Mouse (Mus musculus) C2C12 (cell line): ENCODE results near the gene Rpf2. TPM values are rescaled to one million over a fixed set of nuclear protein-coding genes. Genes with fewer than 3 reads are reported as not detected.

Experiments used
- H3K27me3 ChIP-seq: one replicate; pipeline ENCODE4 v1.6.1; 2011; ENCODE audit not compliant: control insufficient read depth, insufficient read depth, insufficient read length
- H3K36me3 ChIP-seq: one replicate; pipeline ENCODE4 v1.6.1; 2011; ENCODE audit not compliant: control insufficient read depth, insufficient read depth
- H3K4me3 ChIP-seq: one replicate; pipeline ENCODE4 v1.5.1; 2011; ENCODE audit warnings: mild to moderate bottlenecking, control low read depth; ENCODE audit not compliant: poor library complexity, insufficient read depth, severe bottlenecking
- H3K79me2 ChIP-seq: one replicate; pipeline ENCODE4 v1.6.1; 2011; ENCODE audit not compliant: control insufficient read depth, insufficient read depth
- H3K79me3 ChIP-seq: one replicate; pipeline ENCODE4 v1.6.1; 2011; ENCODE audit warnings: low read depth, control low read depth
- H3ac ChIP-seq: one replicate; pipeline ENCODE3; 2011; ENCODE audit warnings: low read depth; ENCODE audit not compliant: control insufficient read depth, insufficient read length
- CEBPB ChIP-seq: IDR thresholded peaks from one replicate; pipeline ENCODE4 v1.6.1; 2011; ENCODE audit warnings: low read depth, mild to moderate bottlenecking, control low read depth, moderate library complexity
- CTCF ChIP-seq: IDR thresholded peaks from one replicate; pipeline ENCODE4 v1.5.1; 2011; ENCODE audit not compliant: control insufficient read depth, insufficient read depth, insufficient read length
- FOSL1 ChIP-seq: IDR thresholded peaks from one replicate; pipeline ENCODE4 v1.8.0; 2011; ENCODE audit warnings: mild to moderate bottlenecking, low read length; ENCODE audit not compliant: poor library complexity, insufficient read depth, severe bottlenecking
- MAX ChIP-seq: IDR thresholded peaks from one replicate; pipeline ENCODE4 v1.6.1; 2011; ENCODE audit warnings: mild to moderate bottlenecking, control low read depth
- MYOD1 ChIP-seq: IDR thresholded peaks from one replicate; pipeline ENCODE4 v1.6.1; 2011; ENCODE audit warnings: low read depth; ENCODE audit not compliant: control insufficient read depth, insufficient read length
- MYOG ChIP-seq: IDR thresholded peaks from one replicate; pipeline ENCODE4 v1.6.1; 2011; ENCODE audit not compliant: control insufficient read depth, insufficient read length; ENCODE audit errors: extremely low read depth
- USF1 ChIP-seq: IDR thresholded peaks from one replicate; pipeline ENCODE4 v1.6.1; 2011; ENCODE audit warnings: low read depth, mild to moderate bottlenecking, control low read depth, moderate library complexity
- polyA plus RNA-seq: library from polyadenylated mRNA; unstranded; fragments of >200 nt; fragmentation: generic; extraction: Trizol; gene quantifications from one replicate; pipeline ENCODE4 v1.2.1, GENCODE M21; 2012; ENCODE audit warnings: missing spikeins

Gene Rpf2
- polyA plus RNA-seq, 1 experiment = 25.8 TPM

DNA sequence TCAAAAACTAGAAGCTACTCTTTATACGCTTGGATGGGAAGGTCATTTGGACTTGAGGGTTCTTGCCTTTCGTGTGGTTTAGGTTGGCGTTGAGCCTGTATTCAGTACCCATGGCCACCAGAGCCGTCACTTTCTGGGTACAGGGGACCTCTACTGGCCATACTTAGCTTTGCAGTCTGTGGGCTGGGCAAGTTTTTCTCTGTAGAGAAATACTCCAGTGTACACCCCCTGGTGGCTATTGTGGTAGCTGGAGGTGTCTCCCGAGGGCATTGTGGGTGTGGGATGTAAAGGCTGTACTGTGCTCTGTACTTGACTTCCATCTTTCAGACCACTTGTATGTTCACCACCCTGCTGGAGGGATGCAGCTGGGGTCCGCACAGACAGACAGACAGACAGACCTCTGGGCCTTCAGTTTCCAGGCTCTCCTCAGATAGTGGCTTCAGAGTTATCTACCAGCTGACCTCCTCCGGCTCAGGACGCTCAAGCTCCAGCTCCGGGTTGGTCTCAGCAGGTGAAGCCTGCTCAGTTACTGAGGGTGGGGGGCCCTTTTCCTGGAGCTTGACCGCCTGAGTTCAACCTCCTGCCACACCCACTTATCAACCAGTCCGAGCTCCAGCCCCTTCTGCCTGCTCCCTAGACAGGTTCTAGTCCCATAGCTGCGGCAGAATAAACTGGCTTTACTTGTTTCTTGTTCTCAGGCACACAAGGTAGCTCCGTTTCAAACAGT lies 34.2 kb downstream of the Rpf2 start:
- Histone ChIP-seq H3K36me3 (no peaks in the 10 kb centered on the region), H3K79me3 (no peaks in the 10 kb centered on the region), H3K79me2 (no peaks in the 10 kb centered on the region), H3K27me3 (no peaks in the 10 kb centered on the region), H3K4me3 (no peak overlapping the region), H3ac (no peak overlapping the region)
- no peak for TF ChIP-seq MYOG
- peak; percentile 84 for TF ChIP-seq CTCF

DNA sequence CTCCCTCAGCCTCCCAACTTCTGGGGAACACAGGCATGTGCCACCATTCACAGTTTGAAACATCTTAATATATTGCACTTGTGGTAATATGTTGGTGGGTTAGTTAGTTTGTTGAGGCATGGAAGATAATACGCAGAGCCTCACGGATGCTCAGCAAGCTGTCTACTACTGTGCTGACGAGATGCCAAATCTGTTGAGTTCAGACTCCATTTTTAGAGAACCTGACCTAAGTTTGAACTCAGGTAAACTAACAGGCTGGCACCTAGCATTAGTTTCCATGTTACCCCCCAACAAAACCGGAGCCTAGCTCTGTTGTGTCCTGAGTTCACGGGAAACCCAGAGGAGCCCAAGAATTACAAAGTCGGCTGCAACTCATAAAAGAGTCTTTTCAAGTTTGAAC lies 51.8 kb downstream of the Rpf2 start:
- H3ac ChIP-seq = no peak overlapping the region
- no peak overlapping the region for H3K4me3 ChIP-seq
- H3K36me3 ChIP-seq = no peaks in the 10 kb centered on the region
- no peaks in the 10 kb centered on the region for H3K79me2 ChIP-seq
- no peaks in the 10 kb centered on the region for H3K27me3 ChIP-seq
- TF ChIP-seq CEBPB (no peak), USF1 (no peak), MAX (no peak), MYOD1 (no peak), FOSL1 (no peak), CTCF (no peak), MYOG (no peak)
- no peaks in the 10 kb centered on the region for H3K79me3 ChIP-seq

DNA sequence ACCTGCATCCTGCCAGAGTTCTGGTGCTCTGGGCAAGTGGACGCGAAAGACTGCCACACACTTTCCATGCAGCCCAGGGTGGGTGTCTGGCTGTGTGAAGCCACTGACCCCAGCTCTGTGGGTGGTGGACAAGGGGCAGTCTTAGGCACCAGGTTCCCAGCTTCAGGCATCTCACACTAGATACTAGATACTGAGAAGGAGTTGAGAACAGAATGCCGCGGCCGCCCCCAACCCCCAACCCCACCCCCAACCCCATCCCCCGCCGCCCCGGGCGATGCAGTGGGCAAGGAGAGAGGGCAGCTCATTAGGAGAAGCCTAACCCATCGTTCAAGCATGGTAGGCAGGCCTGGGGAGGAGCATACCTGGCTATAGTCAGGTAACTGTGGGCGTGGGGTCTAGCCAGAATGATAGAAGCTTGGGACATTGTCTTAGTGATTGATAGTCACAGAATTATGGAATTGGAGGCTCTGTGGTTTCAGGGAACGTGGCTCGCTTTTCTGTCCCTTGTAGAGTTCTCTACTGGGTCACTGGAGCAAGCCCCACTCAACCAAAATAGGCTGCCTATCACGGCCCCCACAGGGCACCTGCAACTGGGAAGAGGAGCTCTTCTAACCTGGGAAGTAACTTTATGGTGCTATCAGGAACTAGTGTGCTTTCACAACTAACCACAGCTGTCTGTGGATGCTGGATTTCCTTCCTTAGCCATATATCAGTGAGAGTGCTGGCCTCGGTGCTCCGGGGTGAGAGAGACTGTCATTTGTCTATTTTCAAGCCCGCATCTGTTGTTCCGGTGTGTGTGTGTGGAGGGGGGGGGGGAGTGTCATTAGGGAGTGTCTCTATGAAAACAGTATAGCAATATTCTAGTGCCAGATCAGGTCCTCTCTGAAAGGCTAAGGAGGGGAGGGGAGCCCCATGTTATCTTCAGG lies 54.6 kb downstream of the Rpf2 start:
- H3K27me3 ChIP-seq = no peaks in the 10 kb centered on the region
- H3K79me3 ChIP-seq = no peaks in the 10 kb centered on the region
- H3K79me2 ChIP-seq = no peaks in the 10 kb centered on the region
- no peak for TF ChIP-seq FOSL1
- no peak for TF ChIP-seq MAX
- TF ChIP-seq MYOD1 = no peak
- no peak for TF ChIP-seq USF1
- TF ChIP-seq CEBPB = no peak
- TF ChIP-seq MYOG = no peak
- TF ChIP-seq CTCF = no peak
- no peaks in the 10 kb centered on the region for H3K36me3 ChIP-seq
- H3ac ChIP-seq = no peak overlapping the region
- no peak overlapping the region for H3K4me3 ChIP-seq

DNA sequence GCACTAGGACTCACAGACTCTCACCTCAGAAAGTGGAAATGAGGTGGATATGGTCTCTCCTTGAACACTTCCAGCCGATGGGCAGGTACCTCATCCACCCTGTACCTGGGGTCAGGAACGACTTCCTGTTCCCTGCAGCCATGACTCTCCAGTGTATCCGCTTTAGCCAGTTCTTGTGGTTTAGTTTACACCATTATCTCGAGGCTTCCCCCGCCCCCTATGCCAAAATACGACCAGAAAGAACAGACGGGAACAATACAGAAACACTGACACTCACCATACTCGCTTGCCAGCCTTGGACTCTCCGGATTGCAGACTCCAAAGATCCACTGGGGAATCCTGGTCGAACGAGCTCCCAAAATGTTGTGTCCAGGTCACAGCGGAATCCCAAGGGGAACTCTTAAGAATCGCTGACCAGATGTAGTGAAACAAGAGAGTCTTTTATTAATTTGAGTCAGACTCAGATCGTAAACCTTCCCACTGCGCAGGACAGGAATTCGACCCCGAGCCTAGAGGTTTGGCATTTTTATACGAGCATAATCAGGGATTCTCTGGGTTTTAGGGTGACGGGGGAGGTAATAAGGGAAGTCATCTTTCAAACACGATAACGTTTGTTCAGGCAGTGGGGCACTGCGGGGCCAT lies 55.4 kb downstream of the Rpf2 start:
- Histone ChIP-seq H3ac (no peak overlapping the region), H3K27me3 (no peaks in the 10 kb centered on the region), H3K4me3 (no peak overlapping the region), H3K36me3 (no peaks in the 10 kb centered on the region), H3K79me3 (no peaks in the 10 kb centered on the region), H3K79me2 (no peaks in the 10 kb centered on the region)
- TF ChIP-seq FOSL1 (no peak), USF1 (no peak), MYOD1 (no peak), CEBPB (no peak), CTCF (no peak), MYOG (no peak), MAX (no peak)

DNA sequence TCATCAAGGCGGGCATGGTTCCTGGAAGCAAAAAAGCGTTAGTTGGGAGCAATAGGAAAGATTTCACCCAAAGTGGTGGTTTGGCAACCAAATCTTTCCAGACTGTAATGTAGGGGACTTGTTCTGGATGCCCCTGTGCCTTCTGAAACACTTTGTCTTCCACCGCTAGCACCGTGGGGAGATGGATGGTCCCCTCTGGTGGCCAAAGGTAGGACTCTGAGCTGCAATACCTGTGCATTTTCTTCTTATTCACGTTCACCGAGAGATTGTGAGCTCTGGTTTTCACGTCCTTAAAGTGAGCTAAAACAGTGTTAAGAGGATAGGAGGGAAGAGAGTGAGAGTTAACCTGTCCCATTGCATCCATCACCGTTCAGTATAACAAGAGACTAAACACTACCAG lies 56.0 kb downstream of the Rpf2 start:
- H3K79me2 ChIP-seq = no peaks in the 10 kb centered on the region
- no peaks in the 10 kb centered on the region for H3K36me3 ChIP-seq
- no peak overlapping the region for H3K4me3 ChIP-seq
- no peak overlapping the region for H3ac ChIP-seq
- no peaks in the 10 kb centered on the region for H3K79me3 ChIP-seq
- TF ChIP-seq MAX = no peak
- no peak for TF ChIP-seq MYOG
- no peak for TF ChIP-seq CTCF
- no peak for TF ChIP-seq MYOD1
- TF ChIP-seq CEBPB = no peak
- TF ChIP-seq FOSL1 = no peak
- TF ChIP-seq USF1 = no peak
- H3K27me3 ChIP-seq = no peaks in the 10 kb centered on the region
